Mouse (Mus musculus) MEL (cell line): ENCODE data around the gene Dclre1b. TPM values are rescaled to one million over a fixed set of nuclear protein-coding genes. Genes with fewer than 3 reads are reported as not detected.

Experiments
- DNase-seq: peaks from one replicate; pipeline ENCODE4 v3.0.0; 2011; ENCODE audit warnings: low read depth, low spot score
- H3K27ac ChIP-seq: 2 replicates; pipeline ENCODE4 v1.5.1; 2012; ENCODE audit warnings: low read depth, mild to moderate bottlenecking, control low read depth, low read length, moderate library complexity; ENCODE audit not compliant: control insufficient read depth
- H3K27me3 ChIP-seq, 2 experiments: fragments of 150-350 bp in 1 of 2; sonication (generic) in 1 of 2; 2 replicates each; pipeline ENCODE4 v1.6.1; 2012; ENCODE audit warnings: low read length in 2 of 2, mild to moderate bottlenecking in 2 of 2, improper control_type of control experiment in 1 of 2, moderate library complexity in 1 of 2; ENCODE audit not compliant: insufficient read depth in 2 of 2, control insufficient read depth in 1 of 2
- H3K36me3 ChIP-seq, 2 experiments: 2 replicates each; pipeline ENCODE4 v1.6.1; 2012 to 2014; ENCODE audit warnings: low read length in 2 of 2, improper control_type of control experiment in 1 of 2, inconsistent platforms in 1 of 2, mild to moderate bottlenecking in 1 of 2; ENCODE audit not compliant: insufficient read depth in 2 of 2, control insufficient read depth in 1 of 2
- H3K4me1 ChIP-seq, 2 experiments: fragments of 150-350 bp in 1 of 2; sonication (generic) in 1 of 2; 2 replicates each; pipeline ENCODE4 v1.6.1; 2012; ENCODE audit warnings: low read length in 2 of 2, improper control_type of control experiment in 1 of 2, mild to moderate bottlenecking in 1 of 2; ENCODE audit not compliant: insufficient read depth in 2 of 2, control insufficient read depth in 1 of 2
- H3K4me3 ChIP-seq, 2 experiments: fragments of 150-350 bp in 1 of 2; sonication (generic) in 1 of 2; 2 replicates each; pipeline ENCODE4 v1.5.1; 2012; ENCODE audit warnings: low read depth in 2 of 2, low read length in 2 of 2, mild to moderate bottlenecking in 2 of 2, moderate library complexity in 2 of 2, control low read depth in 1 of 2, improper control_type of control experiment in 1 of 2; ENCODE audit not compliant: control insufficient read depth in 1 of 2, insufficient read depth in 1 of 2
- H3K79me2 ChIP-seq: 2 replicates; pipeline ENCODE4 v1.6.1; 2012; ENCODE audit warnings: mild to moderate bottlenecking, low read length, moderate library complexity; ENCODE audit not compliant: control insufficient read depth, poor library complexity, insufficient read depth
- H3K9ac ChIP-seq: 2 replicates; pipeline ENCODE4 v1.6.1; 2012; ENCODE audit warnings: low read depth, mild to moderate bottlenecking, control low read depth, low read length, moderate library complexity; ENCODE audit not compliant: control insufficient read depth, poor library complexity, severe bottlenecking
- H3K9me3 ChIP-seq: fragments of 150-350 bp; sonication (generic); replicated peaks from 2 replicates; pipeline ENCODE4 v1.6.1; 2012; ENCODE audit warnings: mild to moderate bottlenecking, low read length, improper control_type of control experiment, moderate library complexity; ENCODE audit not compliant: insufficient read depth
- CHD1 ChIP-seq: IDR thresholded peaks from 2 replicates; pipeline ENCODE4 v1.6.1; 2012; ENCODE audit warnings: low read depth, mild to moderate bottlenecking, inconsistent platforms, low read length, improper control_type of control experiment
- CHD2 ChIP-seq: IDR thresholded peaks from 2 replicates; pipeline ENCODE4 v1.6.1; 2011; ENCODE audit warnings: low read length, improper control_type of control experiment
- CTCF ChIP-seq, 3 experiments: IDR thresholded peaks in 2 of 3; conservative IDR thresholded peaks in 1 of 3; 2 replicates each; pipeline ENCODE4 v1.5.1; 2011 to 2012; ENCODE audit warnings: low read length in 3 of 3, low read depth in 2 of 3, mild to moderate bottlenecking in 2 of 3, improper control_type of control experiment in 1 of 3, inconsistent platforms in 1 of 3, mixed read lengths in 1 of 3, moderate library complexity in 1 of 3; ENCODE audit not compliant: control insufficient read depth in 1 of 3, insufficient read depth in 1 of 3, poor library complexity in 1 of 3, severe bottlenecking in 1 of 3
- E2F4 ChIP-seq: IDR thresholded peaks from 2 replicates; pipeline ENCODE4 v1.6.1; 2011; ENCODE audit warnings: low read depth, low read length, improper control_type of control experiment, borderline replicate concordance
- ETS1 ChIP-seq: IDR thresholded peaks from 2 replicates; pipeline ENCODE4 v1.6.1; 2012; ENCODE audit warnings: low read depth, mild to moderate bottlenecking, inconsistent platforms, low read length, improper control_type of control experiment, moderate library complexity
- GABPA ChIP-seq: IDR thresholded peaks from 2 replicates; pipeline ENCODE4 v1.6.1; 2012; ENCODE audit warnings: low read depth, mild to moderate bottlenecking, inconsistent platforms, low read length, improper control_type of control experiment, moderate library complexity
- GATA1 ChIP-seq: IDR thresholded peaks from 2 replicates; pipeline ENCODE4 v1.6.1; 2011; ENCODE audit warnings: low read depth, low read length, improper control_type of control experiment
- HCFC1 ChIP-seq: IDR thresholded peaks from 2 replicates; pipeline ENCODE4 v1.6.1; 2012; ENCODE audit warnings: low read depth, mild to moderate bottlenecking, inconsistent platforms, low read length, improper control_type of control experiment, moderate library complexity
- KAT2A ChIP-seq: conservative IDR thresholded peaks from 2 replicates; pipeline ENCODE4 v1.6.1; 2012; ENCODE audit warnings: low read depth, low read length, improper control_type of control experiment, inconsistent platforms
- MAFK ChIP-seq: IDR thresholded peaks from 2 replicates; pipeline ENCODE4 v1.6.1; 2011; ENCODE audit warnings: low read depth, mild to moderate bottlenecking, low read length, improper control_type of control experiment, borderline replicate concordance
- MAX ChIP-seq: IDR thresholded peaks from 2 replicates; pipeline ENCODE4 v1.6.1; 2011; ENCODE audit warnings: low read length, improper control_type of control experiment
- MAZ ChIP-seq: IDR thresholded peaks from 2 replicates; pipeline ENCODE4 v1.6.1; 2012; ENCODE audit warnings: low read depth, mild to moderate bottlenecking, inconsistent platforms, low read length, improper control_type of control experiment
- MEF2A ChIP-seq: IDR thresholded peaks from 2 replicates; pipeline ENCODE4 v1.6.1; 2014; ENCODE audit warnings: low read depth, mild to moderate bottlenecking, inconsistent platforms, low read length, improper control_type of control experiment; ENCODE audit not compliant: poor library complexity, insufficient replicate concordance, severe bottlenecking; ENCODE audit errors: extremely low read depth
- MXI1 ChIP-seq: IDR thresholded peaks from 2 replicates; pipeline ENCODE4 v1.6.1; 2011; ENCODE audit warnings: mild to moderate bottlenecking, low read depth, low read length, improper control_type of control experiment
- MYB ChIP-seq: IDR thresholded peaks from 2 replicates; pipeline ENCODE4 v1.6.1; 2011; ENCODE audit warnings: mild to moderate bottlenecking, low read depth, low read length, improper control_type of control experiment
- NELFE ChIP-seq: IDR thresholded peaks from 2 replicates; pipeline ENCODE4 v1.6.1; 2011; ENCODE audit warnings: low read depth, low read length, improper control_type of control experiment
- POLR2A ChIP-seq, 2 experiments: IDR thresholded peaks; 2 replicates each; pipeline ENCODE4 v1.6.1; 2011 to 2012; ENCODE audit warnings: low read length in 2 of 2, mild to moderate bottlenecking in 2 of 2, control low read depth in 1 of 2, improper control_type of control experiment in 1 of 2, low read depth in 1 of 2, moderate library complexity in 1 of 2; ENCODE audit not compliant: control insufficient read depth in 1 of 2, insufficient read depth in 1 of 2, poor library complexity in 1 of 2
- POLR2AphosphoS2 ChIP-seq: IDR thresholded peaks from 2 replicates; pipeline ENCODE4 v1.6.1; 2011; ENCODE audit warnings: low read length, improper control_type of control experiment
- POLR2AphosphoS5 ChIP-seq: IDR thresholded peaks from 2 replicates; pipeline ENCODE4 v1.6.1; 2012; ENCODE audit warnings: low read depth, borderline replicate concordance, mild to moderate bottlenecking, inconsistent platforms, low read length, moderate library complexity, mixed read lengths
- SIN3A ChIP-seq: IDR thresholded peaks from 2 replicates; pipeline ENCODE4 v1.6.1; 2012; ENCODE audit warnings: low read length, improper control_type of control experiment, inconsistent platforms
- SMC3 ChIP-seq: IDR thresholded peaks from 2 replicates; pipeline ENCODE4 v1.6.1; 2011; ENCODE audit warnings: low read depth, low read length, improper control_type of control experiment
- TAL1 ChIP-seq: IDR thresholded peaks from 2 replicates; pipeline ENCODE4 v1.6.1; 2012; ENCODE audit warnings: mild to moderate bottlenecking, inconsistent platforms, low read length, moderate library complexity, mixed read lengths
- TBP ChIP-seq: IDR thresholded peaks from 2 replicates; pipeline ENCODE4 v1.8.0; 2011; ENCODE audit warnings: low read depth, low read length, improper control_type of control experiment
- UBTF ChIP-seq: IDR thresholded peaks from 2 replicates; pipeline ENCODE4 v1.6.1; 2012; ENCODE audit warnings: low read depth, mild to moderate bottlenecking, inconsistent platforms, low read length, improper control_type of control experiment, moderate library complexity, borderline replicate concordance; ENCODE audit not compliant: insufficient read depth
- ZC3H11A ChIP-seq: IDR thresholded peaks from 2 replicates; pipeline ENCODE4 v1.6.1; 2012; ENCODE audit warnings: low read depth, mild to moderate bottlenecking, inconsistent platforms, low read length, improper control_type of control experiment
- ZKSCAN1 ChIP-seq: IDR thresholded peaks from 2 replicates; pipeline ENCODE4 v1.6.1; 2012; ENCODE audit warnings: low read depth, mild to moderate bottlenecking, inconsistent platforms, low read length, improper control_type of control experiment, moderate library complexity
- ZNF384 ChIP-seq: IDR thresholded peaks from 2 replicates; pipeline ENCODE4 v1.6.1; 2012; ENCODE audit warnings: low read depth, mild to moderate bottlenecking, inconsistent platforms, low read length, improper control_type of control experiment
- polyA plus RNA-seq, 2 experiments: library from polyadenylated mRNA; stranded (reverse) in 1 of 2; unstranded in 1 of 2; fragments of >175 nt in 1 of 2; fragments of >200 nt in 1 of 2; gene quantifications; 2 replicates each; pipeline versions ENCODE4 v1.2.1 to v1.2.4; 2012; ENCODE audit warnings: low replicate concordance in 2 of 2, low read depth in 1 of 2; ENCODE audit not compliant: insufficient read length in 2 of 2, insufficient read depth in 1 of 2, missing spikeins in 1 of 2
- total RNA-seq: library from RNA; depleted of rRNA; stranded (reverse); fragments of 300-350 nt; gene quantifications from 2 replicates; pipeline ENCODE4 v1.2.3, GENCODE M21; 2012

The Dclre1b gene
- total and polyA plus RNA-seq, 3 experiments: 11.2 to 25.3 TPM; not detected in 1

- peaks cover 0 to 17% of the 10 kb centered on the region in 2 experiments; a peak in 2 of 4 replicates for H3K36me3 ChIP-seq
- no peaks in the 10 kb centered on the region for H3K9me3 ChIP-seq
- H3K9ac ChIP-seq: no peak overlapping the region
- peaks cover 0 to 3% of the 10 kb centered on the region in 2 experiments for H3K4me1 ChIP-seq
- no peak overlapping the region for H3K4me3 ChIP-seq
- peak; percentile 48 for DNase-seq
- TF ChIP-seq KAT2A (no peak), MAFK (no peak), ETS1 (no peak), POLR2A (IDR thresholded peaks at IDR 0.05; ENCODE audit: control insufficient read depth in 1 of 2, insufficient read depth in 1 of 2, low read depth in 1 of 2, low read length in 2 of 2, poor library complexity in 1 of 2) (no peak), HCFC1 (no peak), MYB (no peak), E2F4 (no peak), MXI1 (no peak), TBP (no peak), GATA1 (no peak), CTCF (IDR thresholded peaks at IDR 0.05 in 2 of 3, conservative IDR thresholded peaks at IDR 0.05 in 1 of 3; ENCODE audit: control insufficient read depth in 1 of 3, insufficient read depth in 1 of 3, low read depth in 2 of 3, low read length in 3 of 3, poor library complexity in 1 of 3, severe bottlenecking in 1 of 3) (no peak), MAX (no peak), ZC3H11A (no peak), ZNF384 (no peak), MAZ (no peak), ZKSCAN1 (no peak), UBTF (no peak), SMC3 (no peak), SIN3A (no peak; the same call in 1 of the 2 replicates), MEF2A (no peak)
- no peaks in the 10 kb centered on the region for H3K27me3 ChIP-seq
- H3K79me2 ChIP-seq: peaks cover 62% of the 10 kb centered on the region
- no peak overlapping the region for H3K27ac ChIP-seq
Measured at GRCm38 (mm10) chr3:103782844-103783609, 26.2 kb downstream of the Dclre1b start.

GRCm38 (mm10) chr3:103780777-103781176 is 28.5 kb downstream of the Dclre1b start:
- Histone ChIP-seq H3K36me3 (peaks cover 5 to 13% of the 10 kb centered on the region in 2 experiments), H3K79me2 (peaks cover 55% of the 10 kb centered on the region), H3K27ac (no peak overlapping the region), H3K9me3 (no peaks in the 10 kb centered on the region), H3K9ac (no peak overlapping the region), H3K4me3 (no peak overlapping the region), H3K27me3 (no peaks in the 10 kb centered on the region), H3K4me1 (peaks cover 0 to 3% of the 10 kb centered on the region in 2 experiments)
- DNase-seq: no peak
- TF ChIP-seq TAL1 (no peak), POLR2AphosphoS5 (no peak), POLR2A (IDR thresholded peaks at IDR 0.05; ENCODE audit: control insufficient read depth in 1 of 2, insufficient read depth in 1 of 2, low read depth in 1 of 2, low read length in 2 of 2, poor library complexity in 1 of 2) (no peak), CHD2 (no peak), CHD1 (no peak), KAT2A (no peak), POLR2AphosphoS2 (no peak), MXI1 (no peak), ZKSCAN1 (no peak), MAX (no peak), CTCF (IDR thresholded peaks at IDR 0.05 in 2 of 3, conservative IDR thresholded peaks at IDR 0.05 in 1 of 3; ENCODE audit: control insufficient read depth in 1 of 3, insufficient read depth in 1 of 3, low read depth in 2 of 3, low read length in 3 of 3, poor library complexity in 1 of 3, severe bottlenecking in 1 of 3) (no peak), NELFE (no peak), ZC3H11A (no peak), GATA1 (no peak), GABPA (no peak), MAFK (no peak), UBTF (no peak), MAZ (no peak)
